ENCODE assay signal across 9 mouse cellular contexts in the genomic region with DNA sequence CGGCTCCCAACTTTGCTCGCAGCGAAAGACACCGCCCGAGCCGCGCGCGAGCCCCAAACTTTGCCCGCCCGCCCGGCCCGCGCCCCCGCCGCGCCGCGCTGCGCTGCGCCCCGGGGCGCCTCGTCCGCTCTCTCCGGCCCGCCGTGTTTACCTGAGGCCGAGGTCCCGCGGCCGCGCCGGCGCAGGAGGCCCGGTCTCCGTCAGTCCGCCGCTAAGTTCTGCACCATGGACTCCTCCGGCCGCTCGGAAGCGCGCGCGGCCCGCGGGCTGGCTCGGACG. TPM values are rescaled to one million over a fixed set of nuclear protein-coding genes. Genes with fewer than 3 reads are reported as not detected.
DNase-seq lines count a peak whose midpoint lies in the region; ATAC-seq and TF ChIP-seq lines count a peak whose summit lies in the region.
"Had no signal": no experiment of that assay in that cellular context is flagged by ENCODE, and none has a peak within 500 bp of the region (broad histone marks: within the 10 kb centered on the region; RNA-seq: fewer than 3 reads in every experiment).

No protein-coding gene starts in this region.

- peaks cover 55% of the 10 kb centered on the region for H3K79me2 ChIP-seq in MEL (ENCODE audit: control insufficient read depth, insufficient read depth, low read length, poor library complexity)

- H3K4me1 ChIP-seq in heart, postnatal 0 days (ENCODE audit: control insufficient read depth, insufficient read depth), result peaks cover 35% of the 10 kb centered on the region
- H3K4me1 ChIP-seq in MEL (ENCODE audit: control insufficient read depth in 1 of 2, insufficient read depth in 2 of 2, low read length in 2 of 2), result peaks cover 31 to 35% of the 10 kb centered on the region in 2 experiments
- H3K4me1 ChIP-seq in hindbrain, embryonic 10.5 days (replicated peaks), result peaks cover 36% of the 10 kb centered on the region
- peaks cover 13% of the 10 kb centered on the region for H3K4me1 ChIP-seq in midbrain, embryonic 11.5 days (ENCODE audit: control insufficient read depth, insufficient read depth, low read length)

- H3K4me3 ChIP-seq in heart, postnatal 0 days (ENCODE audit: low read depth, low read length), result peak overlapping the region; percentile 77
- peak overlapping the region; percentile 74 to 83 for H3K4me3 ChIP-seq in MEL (ENCODE audit: control insufficient read depth in 1 of 2, insufficient read depth in 1 of 2, low read depth in 2 of 2, low read length in 2 of 2)
- peak overlapping the region; percentile 76 for H3K4me3 ChIP-seq in hindbrain, embryonic 10.5 days
- peak overlapping the region; percentile 98 for H3K4me3 ChIP-seq in midbrain, embryonic 11.5 days (ENCODE audit: low read depth, low read length)

- intact Hi-C loops in heart, postnatal 14 days (cut with DNase I), result loop anchor here (5.0 kb wide), 1 partner anchor 173 kb away; a partner anchor contains a TSS

- no peak for TF ChIP-seq CTCF in heart, postnatal 0 days (IDR thresholded peaks at IDR 0.05; ENCODE audit: low read depth)
- no peak for TF ChIP-seq CTCF in MEL (IDR thresholded peaks at IDR 0.05 in 2 of 3, conservative IDR thresholded peaks at IDR 0.05 in 1 of 3; ENCODE audit: control insufficient read depth in 1 of 3, insufficient read depth in 1 of 3, low read depth in 2 of 3, low read length in 3 of 3, poor library complexity in 1 of 3, severe bottlenecking in 1 of 3)

- H3K27ac ChIP-seq in heart, postnatal 0 days (ENCODE audit: low read depth), result peak overlapping the region; percentile 97
- H3K27ac ChIP-seq in MEL (ENCODE audit: control insufficient read depth, low read depth, low read length), result peak overlapping the region; percentile 87
- peak overlapping the region; percentile 99 for H3K27ac ChIP-seq in hindbrain, embryonic 10.5 days
- peak overlapping the region; percentile 96 for H3K27ac ChIP-seq in midbrain, embryonic 11.5 days (ENCODE audit: low read depth, low read length)

- H3K4me2 ChIP-seq in heart, postnatal 0 days (ENCODE audit: low read depth, low read length), result peak overlapping the region; percentile 66
- peak overlapping the region; percentile 65 for H3K4me2 ChIP-seq in midbrain, embryonic 11.5 days

- no peak for TF ChIP-seq RAD21 in MEL (IDR thresholded peaks at IDR 0.05; ENCODE audit: low read depth, low read length)

- under 1% methylated on average over 36 of the region's 50 CpGs for WGBS in heart, postnatal 0 days
- WGBS in hindbrain, embryonic 10.5 days, result under 1% methylated on average over 50 of the region's 50 CpGs
- WGBS in midbrain, embryonic 11.5 days, result 0% methylated on average over 30 of the region's 50 CpGs

- peak overlapping the region; percentile 92 for H3K9ac ChIP-seq in heart, postnatal 0 days (replicated peaks; ENCODE audit: low read depth, low read length)
- peak overlapping the region; percentile 98 for H3K9ac ChIP-seq in MEL (ENCODE audit: control insufficient read depth, low read depth, low read length, poor library complexity, severe bottlenecking)
- H3K9ac ChIP-seq in midbrain, embryonic 11.5 days (ENCODE audit: low read length), result peak overlapping the region; percentile 95

- no peak for TF ChIP-seq EP300 in heart, postnatal 0 days (IDR thresholded peaks at IDR 0.05; ENCODE audit: low read depth)
- no peak for TF ChIP-seq EP300 in MEL (IDR thresholded peaks at IDR 0.05; ENCODE audit: low read depth in 1 of 2, low read length in 2 of 2)

- peak; percentile 34; the same call in 1 of the 2 replicates for ATAC-seq in heart, postnatal 0 days (ENCODE audit: insufficient read depth, low read depth)
- ATAC-seq in midbrain, embryonic 11.5 days (ENCODE audit: low FRiP score), result no peak

- 0 out of 2 replicates have a peak, but pooled peaks cover 3% of the 10 kb centered on the region for H3K36me3 ChIP-seq in heart, postnatal 0 days (replicated peaks; ENCODE audit: control insufficient read depth, insufficient read depth, low read length)
- H3K36me3 ChIP-seq in MEL (ENCODE audit: control insufficient read depth in 1 of 2, insufficient read depth in 2 of 2, low read length in 2 of 2), result peaks cover 3 to 48% of the 10 kb centered on the region in 2 experiments; a peak in 3 of 4 replicates
- H3K36me3 ChIP-seq in hindbrain, embryonic 10.5 days, result peaks cover 7% of the 10 kb centered on the region; the same call in 1 of the 2 replicates
- no peaks in the 10 kb centered on the region for H3K36me3 ChIP-seq in midbrain, embryonic 11.5 days (ENCODE audit: control insufficient read depth, insufficient read depth, low read length)

- peak in 1 of 2 experiments; percentile 82; a peak in 2 of 4 replicates for TF ChIP-seq POLR2A in MEL (IDR thresholded peaks at IDR 0.05; ENCODE audit: control insufficient read depth in 1 of 2, insufficient read depth in 1 of 2, low read depth in 1 of 2, low read length in 2 of 2, poor library complexity in 1 of 2)

- no peaks in the 10 kb centered on the region for H3K9me3 ChIP-seq in heart, postnatal 0 days (replicated peaks; ENCODE audit: control insufficient read depth, low read length)
- no peaks in the 10 kb centered on the region for H3K9me3 ChIP-seq in MEL (replicated peaks; ENCODE audit: insufficient read depth, low read length)
- no peaks in the 10 kb centered on the region for H3K9me3 ChIP-seq in hindbrain, embryonic 10.5 days
- H3K9me3 ChIP-seq in midbrain, embryonic 11.5 days (ENCODE audit: control insufficient read depth, low read length), result no peaks in the 10 kb centered on the region

- no peaks in the 10 kb centered on the region for H3K27me3 ChIP-seq in heart, postnatal 0 days (ENCODE audit: control insufficient read depth, insufficient read depth, low read length)
- H3K27me3 ChIP-seq in MEL (ENCODE audit: control insufficient read depth in 1 of 2, insufficient read depth in 2 of 2, low read length in 2 of 2), result no peaks in the 10 kb centered on the region
- no peaks in the 10 kb centered on the region for H3K27me3 ChIP-seq in hindbrain, embryonic 10.5 days (ENCODE audit: insufficient read depth, poor library complexity, severe bottlenecking)
- no peaks in the 10 kb centered on the region for H3K27me3 ChIP-seq in midbrain, embryonic 11.5 days (ENCODE audit: control insufficient read depth, insufficient read depth, low read length)
- H3K27me3 ChIP-seq: Patski had no signal

- no peak for DNase-seq in heart, postnatal 0 days (ENCODE audit: low spot score)
- DNase-seq in heart, postnatal 14 days, result no peak
- no peak for DNase-seq in MEL (ENCODE audit: low read depth, low spot score)
- no peak for DNase-seq in hindbrain, embryonic 10.5 days (ENCODE audit: low spot score)
- no peak for DNase-seq in midbrain, embryonic 11.5 days (ENCODE audit: low spot score, missing footprints)
- no peak for DNase-seq in B cell, adult 2 months
- no peak for DNase-seq in layer of hippocampus, adult 9-10 months (ENCODE audit: low spot score)
- DNase-seq in thymus, postnatal 4 days, result no peak

TF ChIP-seq in MEL, 35 proteins besides CTCF, POLR2A, EP300 and RAD21:
- no peak for TF ChIP-seq SIN3A (IDR thresholded peaks at IDR 0.05; ENCODE audit: low read length)
- peak; percentile 53; the same call in 1 of the 2 replicates for TF ChIP-seq NRF1 (IDR thresholded peaks at IDR 0.05; ENCODE audit: insufficient read depth, low read depth, low read length, poor library complexity, severe bottlenecking)

RNA-seq across cellular contexts. Expression of a gene that starts 0.3 kb away (rescaled TPM):
- 23.7 and 24.2 TPM in 2 replicates for total RNA-seq in heart, postnatal 0 days (2014; rRNA removed; ENCODE audit: low replicate concordance)
- polyA plus RNA-seq in heart, postnatal 0 days (2015; fragmentation: Nextera tagmentation; extraction: Ambion mirVana), result 36.8 and 40.8 TPM in 2 replicates
- 10 to 100 TPM; 48.8 to 49.6 TPM for total RNA-seq in heart, postnatal 14 days (2021)
- 137 and 156 TPM in 2 replicates for total RNA-seq in MEL (2012; rRNA removed)
- polyA plus RNA-seq in MEL (2012; ENCODE audit: insufficient read depth in 1 of 2, insufficient read length in 2 of 2, low read depth in 1 of 2, low replicate concordance in 2 of 2, missing spikeins in 1 of 2), result 100 to 1,000 TPM; 165 to 242 TPM
- polyA plus RNA-seq in hindbrain, embryonic 10.5 days (2016; fragmentation: Nextera tagmentation; extraction: Ambion mirVana), result 66.3 and 94.9 TPM in 2 replicates
- polyA plus RNA-seq in midbrain, embryonic 11.5 days (2014; fragmentation: Nextera tagmentation; extraction: Ambion mirVana), result 101 and 105 TPM in 2 replicates
